Mouse (Mus musculus): ENCODE results near the gene Foxo1. TPM values are rescaled to one million over a fixed set of nuclear protein-coding genes. Genes with fewer than 3 reads are reported as not detected.

Foxo1 gene
- polyA plus RNA-seq, 1 experiment from 2014 or later: 5.4 TPM

GRCm38 (mm10) chr3:52268737-52269513 is 789 bp downstream of the Foxo1 start:
- Histone ChIP-seq H3K36me3 (no peaks in the 10 kb centered on the region), H3K27ac (peak overlapping the region; percentile 96), H3K9me3 (replicated peaks) (no peaks in the 10 kb centered on the region), H3K4me3 (peak overlapping the region; percentile 89), H3K4me2 (peak overlapping the region; percentile 96), H3K9ac (peak overlapping the region; percentile 88), H3K27me3 (0 out of 2 replicates have a peak, but pooled peaks cover 12% of the 10 kb centered on the region), H3K4me1 (replicated peaks) (peaks cover 18% of the 10 kb centered on the region)
- ATAC-seq (replicated peaks; ENCODE audit: insufficient number of reproducible peaks, insufficient read depth, low FRiP score, low read depth): peak; percentile 34
- WGBS: under 1% methylated on average over 82 of the region's 89 CpGs

- peak; percentile 40; the same call in 1 of the 2 replicates for ATAC-seq (replicated peaks; ENCODE audit: insufficient number of reproducible peaks, insufficient read depth, low FRiP score, low read depth)
- peak overlapping the region; percentile 96 for H3K4me2 ChIP-seq
- H3K9ac ChIP-seq: peak overlapping the region; percentile 88
- peaks cover 18% of the 10 kb centered on the region for H3K4me1 ChIP-seq (replicated peaks)
- peak overlapping the region; percentile 96 for H3K27ac ChIP-seq
- H3K9me3 ChIP-seq (replicated peaks): no peaks in the 10 kb centered on the region
- under 1% methylated on average over 55 of the region's 55 CpGs for WGBS
- no peaks in the 10 kb centered on the region for H3K36me3 ChIP-seq
- peak overlapping the region; percentile 89 for H3K4me3 ChIP-seq
- 0 out of 2 replicates have a peak, but pooled peaks cover 12% of the 10 kb centered on the region for H3K27me3 ChIP-seq
These were observed 1.6 kb downstream of the Foxo1 start for GRCm38 (mm10) chr3:52269514-52270351.

- H3K9ac ChIP-seq: peak overlapping the region; percentile 88
These were observed 2.4 kb downstream of the Foxo1 start for GRCm38 (mm10) chr3:52270511-52270910.

GRCm38 (mm10) chr3:52271376-52271775 is 3.2 kb downstream of the Foxo1 start:
- H3K4me3 ChIP-seq: peak overlapping the region; percentile 89

More at GRCm38 (mm10) chr3:52270511-52270910, 2.4 kb downstream of the Foxo1 start:
- H3K4me3 ChIP-seq: peak overlapping the region; percentile 89
- ATAC-seq (replicated peaks; ENCODE audit: insufficient number of reproducible peaks, insufficient read depth, low FRiP score, low read depth): no peak
- H3K36me3 ChIP-seq: no peaks in the 10 kb centered on the region
- WGBS: 17% methylated on average over 3 of the region's 3 CpGs
- peak overlapping the region; percentile 96 for H3K4me2 ChIP-seq
- H3K9me3 ChIP-seq (replicated peaks): no peaks in the 10 kb centered on the region
- H3K27ac ChIP-seq: no peak overlapping the region
- H3K4me1 ChIP-seq (replicated peaks): peaks cover 18% of the 10 kb centered on the region
- H3K27me3 ChIP-seq: 0 out of 2 replicates have a peak, but pooled peaks cover 7% of the 10 kb centered on the region

GRCm38 (mm10) chr3:52272376-52272865 is 4.3 kb downstream of the Foxo1 start:
- no peak overlapping the region for H3K9ac ChIP-seq
- H3K9me3 ChIP-seq (replicated peaks): no peaks in the 10 kb centered on the region
- H3K27ac ChIP-seq: no peak overlapping the region
- H3K27me3 ChIP-seq: no peaks in the 10 kb centered on the region
- H3K4me3 ChIP-seq: peak overlapping the region; percentile 3; the same call in 1 of the 2 replicates
- H3K4me1 ChIP-seq (replicated peaks): peaks cover 18% of the 10 kb centered on the region
- 60% methylated on average over 8 of the region's 8 CpGs for WGBS
- ATAC-seq (replicated peaks; ENCODE audit: insufficient number of reproducible peaks, insufficient read depth, low FRiP score, low read depth): no peak
- H3K36me3 ChIP-seq: no peaks in the 10 kb centered on the region
- H3K4me2 ChIP-seq: peak overlapping the region; percentile 96

More at GRCm38 (mm10) chr3:52271376-52271775, 3.2 kb downstream of the Foxo1 start:
- WGBS: 70% methylated on average over 5 of the region's 5 CpGs
- H3K4me2 ChIP-seq: peak overlapping the region; percentile 96
- no peaks in the 10 kb centered on the region for H3K27me3 ChIP-seq
- peaks cover 18% of the 10 kb centered on the region for H3K4me1 ChIP-seq (replicated peaks)
- no peak overlapping the region for H3K9ac ChIP-seq
- no peaks in the 10 kb centered on the region for H3K9me3 ChIP-seq (replicated peaks)
- no peak for ATAC-seq (replicated peaks; ENCODE audit: insufficient number of reproducible peaks, insufficient read depth, low FRiP score, low read depth)
- no peak overlapping the region for H3K27ac ChIP-seq
- H3K36me3 ChIP-seq: no peaks in the 10 kb centered on the region

- Histone ChIP-seq H3K4me1 (replicated peaks) (peaks cover 18% of the 10 kb centered on the region), H3K27ac (no peak overlapping the region), H3K9me3 (replicated peaks) (no peaks in the 10 kb centered on the region), H3K4me3 (no peak overlapping the region), H3K9ac (no peak overlapping the region), H3K27me3 (no peaks in the 10 kb centered on the region), H3K4me2 (no peak overlapping the region), H3K36me3 (no peaks in the 10 kb centered on the region)
- no peak for ATAC-seq (replicated peaks; ENCODE audit: insufficient number of reproducible peaks, insufficient read depth, low FRiP score, low read depth)
These were observed 6.3 kb downstream of the Foxo1 start for GRCm38 (mm10) chr3:52274475-52274874.

- Histone ChIP-seq H3K9me3 (replicated peaks) (no peaks in the 10 kb centered on the region), H3K4me3 (no peak overlapping the region), H3K9ac (no peak overlapping the region), H3K27me3 (no peaks in the 10 kb centered on the region), H3K27ac (no peak overlapping the region), H3K36me3 (no peaks in the 10 kb centered on the region), H3K4me2 (no peak overlapping the region), H3K4me1 (replicated peaks) (peaks cover 17% of the 10 kb centered on the region)
- 83% methylated on average over 9 of the region's 9 CpGs for WGBS
- ATAC-seq (replicated peaks; ENCODE audit: insufficient number of reproducible peaks, insufficient read depth, low FRiP score, low read depth): no peak
These were observed 7.0 kb downstream of the Foxo1 start for GRCm38 (mm10) chr3:52275037-52275555.

GRCm38 (mm10) chr3:52280681-52281080 is 12.5 kb downstream of the Foxo1 start:
- Histone ChIP-seq H3K4me2 (no peak overlapping the region), H3K9ac (no peak overlapping the region), H3K9me3 (replicated peaks) (no peaks in the 10 kb centered on the region), H3K36me3 (no peaks in the 10 kb centered on the region), H3K27ac (no peak overlapping the region), H3K27me3 (no peaks in the 10 kb centered on the region), H3K4me1 (replicated peaks) (no peaks in the 10 kb centered on the region), H3K4me3 (no peak overlapping the region)
- WGBS: 82% methylated on average over 1 of the region's 1 CpGs
- no peak for ATAC-seq (replicated peaks; ENCODE audit: insufficient number of reproducible peaks, insufficient read depth, low FRiP score, low read depth)

GRCm38 (mm10) chr3:52281882-52282281 is 13.7 kb downstream of the Foxo1 start:
- Histone ChIP-seq H3K27ac (no peak overlapping the region), H3K4me3 (no peak overlapping the region), H3K9ac (no peak overlapping the region), H3K27me3 (no peaks in the 10 kb centered on the region), H3K36me3 (no peaks in the 10 kb centered on the region), H3K4me2 (no peak overlapping the region), H3K9me3 (replicated peaks) (no peaks in the 10 kb centered on the region), H3K4me1 (replicated peaks) (no peaks in the 10 kb centered on the region)
- 88% methylated on average over 3 of the region's 3 CpGs for WGBS
- no peak for ATAC-seq (replicated peaks; ENCODE audit: insufficient number of reproducible peaks, insufficient read depth, low FRiP score, low read depth)

GRCm38 (mm10) chr3:52282369-52282768 is 14.2 kb downstream of the Foxo1 start:
- H3K9ac ChIP-seq: no peak overlapping the region
- no peaks in the 10 kb centered on the region for H3K4me1 ChIP-seq (replicated peaks)
- H3K27ac ChIP-seq: no peak overlapping the region
- no peaks in the 10 kb centered on the region for H3K9me3 ChIP-seq (replicated peaks)
- H3K36me3 ChIP-seq: no peaks in the 10 kb centered on the region
- H3K4me3 ChIP-seq: no peak overlapping the region
- no peaks in the 10 kb centered on the region for H3K27me3 ChIP-seq
- ATAC-seq (replicated peaks; ENCODE audit: insufficient number of reproducible peaks, insufficient read depth, low FRiP score, low read depth): no peak
- no peak overlapping the region for H3K4me2 ChIP-seq
- WGBS: 47% methylated on average over 2 of the region's 2 CpGs

- no peak for ATAC-seq (replicated peaks; ENCODE audit: insufficient number of reproducible peaks, insufficient read depth, low FRiP score, low read depth)
- Histone ChIP-seq H3K27ac (no peak overlapping the region), H3K4me2 (no peak overlapping the region), H3K27me3 (no peaks in the 10 kb centered on the region), H3K4me3 (no peak overlapping the region), H3K36me3 (no peaks in the 10 kb centered on the region), H3K9me3 (replicated peaks) (no peaks in the 10 kb centered on the region), H3K4me1 (replicated peaks) (no peaks in the 10 kb centered on the region), H3K9ac (no peak overlapping the region)
- WGBS: 65% methylated on average over 6 of the region's 6 CpGs
These were observed 15.4 kb downstream of the Foxo1 start for GRCm38 (mm10) chr3:52283521-52283920.

Measured in heart, embryonic 15.5 days (tissue).